Mouse (Mus musculus) monocyte, adult 2 months (primary cell): ENCODE data around the gene Zdhhc7.

Experiments used
- DNase-seq, 2 experiments: peaks; one replicate each; pipeline ENCODE4 v3.0.0; 2022; ENCODE audit warnings: low spot score in 2 of 2, low read depth in 1 of 2

Gene Zdhhc7

DNA sequence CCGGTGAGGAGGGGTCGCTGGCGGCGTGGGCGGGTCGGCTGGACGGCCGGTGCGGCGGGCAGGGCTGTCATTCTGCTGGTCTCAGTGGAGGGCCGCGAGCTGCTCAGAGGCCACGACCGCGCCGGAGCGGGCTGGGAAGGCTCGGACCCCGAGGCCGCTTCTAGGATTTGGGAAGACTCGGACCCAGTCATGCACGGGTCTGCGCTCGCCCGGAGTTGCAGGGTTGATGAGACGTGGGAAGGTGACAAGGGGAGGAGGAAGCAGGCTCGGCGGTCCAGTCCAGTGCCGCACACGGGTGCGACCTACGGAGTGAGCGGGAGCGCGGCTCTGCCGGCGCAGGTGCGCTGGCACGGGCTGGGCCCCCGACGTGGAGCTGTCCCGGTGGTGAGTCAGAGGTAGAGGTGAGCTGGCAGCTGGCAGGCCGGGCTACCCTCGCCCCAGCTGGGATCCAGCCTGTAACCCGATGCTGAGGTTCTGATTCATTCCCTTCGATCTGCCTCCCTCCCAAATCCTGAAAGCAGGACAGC is 13.1 kb upstream of the Zdhhc7 start:
- DNase-seq, result peak in 1 of 2 experiments; percentile 12

DNA sequence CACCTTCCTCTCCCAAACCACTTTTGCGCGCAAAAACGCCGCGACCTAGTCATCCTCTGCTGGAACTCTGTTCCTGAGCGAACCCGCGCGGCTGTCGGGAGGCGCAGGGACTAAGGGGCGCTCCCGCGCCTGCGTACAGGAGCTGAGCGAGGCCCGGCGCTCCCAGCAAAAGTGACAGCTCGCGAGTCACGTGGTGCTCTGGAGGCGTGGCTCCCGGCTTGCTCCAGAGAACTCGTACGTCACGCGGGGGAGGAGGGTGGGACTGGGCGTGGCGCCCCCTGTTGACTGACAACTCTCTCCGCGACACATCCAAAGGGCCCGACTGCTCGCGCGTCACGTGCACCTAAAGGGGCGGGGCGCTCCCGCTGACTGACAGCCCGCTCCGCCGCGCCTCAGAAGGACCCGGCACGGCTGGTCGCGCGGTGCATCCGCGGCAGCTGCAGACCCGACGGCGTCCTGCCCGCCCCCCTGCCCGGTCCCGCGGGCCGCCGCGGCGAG is 12.5 kb upstream of the Zdhhc7 start, which contains the start of gene 6430548M08Rik:
Gene 6430548M08Rik, plus strand, starts transcription at position 395 of the 498 bp plus-strand sequence.
- peak; percentile 98 to 100 for DNase-seq

GRCm38 (mm10) chr8:120113306-120113705 is 12.0 kb upstream of the Zdhhc7 start:
- no peak for DNase-seq

- DNase-seq, result peak in 1 of 2 experiments; percentile 65
Observed at GRCm38 (mm10) chr8:120112535-120112934, 11.3 kb upstream of the Zdhhc7 start.

GRCm38 (mm10) chr8:120111382-120111781 is 10.1 kb upstream of the Zdhhc7 start:
- no peak for DNase-seq

- no peak for DNase-seq
Observed at GRCm38 (mm10) chr8:120110966-120111365, 9.7 kb upstream of the Zdhhc7 start.

DNA sequence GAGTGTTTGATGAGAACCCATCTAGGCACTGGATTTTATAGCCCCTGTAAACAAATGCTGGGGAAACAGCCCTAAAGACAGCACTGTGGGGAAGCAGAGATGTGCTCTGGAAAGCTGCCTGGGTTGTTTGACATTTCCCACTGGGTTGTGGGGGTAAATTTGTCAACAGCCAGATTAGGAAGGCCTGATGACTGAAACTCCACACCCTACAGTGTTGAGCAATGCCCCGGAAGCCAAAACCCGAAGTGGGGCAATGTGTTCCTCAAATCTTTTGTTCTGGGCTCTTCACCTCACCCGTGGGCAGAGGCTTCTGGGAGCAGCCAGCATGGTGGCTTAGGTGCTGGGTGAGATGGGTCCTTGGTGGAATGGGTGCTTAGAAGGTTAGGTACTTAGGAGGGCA is 7.9 kb upstream of the Zdhhc7 start:
- peak; percentile 80 to 87 for DNase-seq

DNA sequence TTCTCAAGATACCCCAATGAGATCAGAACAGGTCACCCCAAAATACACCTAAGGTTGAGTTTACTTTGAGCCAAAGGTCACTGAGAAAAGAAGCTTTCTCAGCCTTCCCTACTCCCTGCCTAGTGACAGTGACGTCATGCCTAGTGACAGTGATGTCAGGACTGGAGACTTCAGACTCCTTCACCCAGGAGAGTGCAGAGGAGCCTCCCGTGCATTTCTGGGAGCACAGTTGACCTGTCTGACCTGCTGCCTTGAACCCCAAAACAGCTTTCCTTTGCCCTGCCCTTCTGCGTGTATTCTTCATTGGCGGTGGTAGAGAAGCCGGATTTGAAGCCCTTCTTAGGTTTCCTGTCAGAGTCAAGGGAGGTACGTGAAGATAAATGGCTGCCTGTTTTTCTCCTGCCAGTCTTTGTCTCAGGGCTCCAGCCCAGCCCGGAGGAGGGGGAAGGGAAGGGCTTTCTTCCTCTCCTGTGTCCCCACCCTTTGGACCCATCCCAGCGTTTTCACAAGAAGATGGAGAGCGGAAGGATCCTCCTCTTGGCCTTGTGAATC is 3.5 kb upstream of the Zdhhc7 start:
- DNase-seq, result no peak

- no peak for DNase-seq
Observed at GRCm38 (mm10) chr8:120103916-120104315, 2.6 kb upstream of the Zdhhc7 start.

DNA sequence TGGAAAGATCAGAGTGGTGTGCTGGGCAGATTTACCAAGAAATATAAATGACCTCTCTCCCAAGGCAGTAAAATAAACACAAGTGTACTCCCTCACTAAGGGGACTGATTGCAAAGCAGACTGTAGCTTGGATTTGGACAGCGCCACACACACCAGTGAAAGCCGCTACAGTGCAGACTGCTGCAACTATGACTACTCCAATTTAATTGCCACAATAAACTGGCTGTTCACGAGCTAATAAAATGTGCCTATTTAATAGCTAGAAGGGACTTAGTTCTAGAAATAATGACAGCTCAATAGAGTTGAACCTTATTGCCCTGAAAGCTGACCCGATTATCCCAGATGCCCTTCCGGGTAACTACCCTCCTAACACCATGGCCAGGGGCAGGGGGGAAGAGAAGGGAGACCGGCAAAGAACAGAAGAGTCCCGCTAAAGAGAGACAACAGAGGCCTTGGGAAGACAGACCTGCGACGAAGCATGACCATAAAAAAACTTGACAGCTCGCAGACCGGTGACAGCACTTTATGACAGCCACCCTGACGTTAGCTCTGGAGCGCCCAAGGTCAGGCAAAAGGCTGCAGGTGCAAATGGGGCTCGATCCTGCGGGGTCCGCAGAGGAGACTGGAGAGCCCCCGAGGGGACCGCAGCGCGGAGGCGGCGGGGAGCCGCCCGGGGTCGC is 754 bp downstream of the Zdhhc7 start:
- DNase-seq, result no peak

DNA sequence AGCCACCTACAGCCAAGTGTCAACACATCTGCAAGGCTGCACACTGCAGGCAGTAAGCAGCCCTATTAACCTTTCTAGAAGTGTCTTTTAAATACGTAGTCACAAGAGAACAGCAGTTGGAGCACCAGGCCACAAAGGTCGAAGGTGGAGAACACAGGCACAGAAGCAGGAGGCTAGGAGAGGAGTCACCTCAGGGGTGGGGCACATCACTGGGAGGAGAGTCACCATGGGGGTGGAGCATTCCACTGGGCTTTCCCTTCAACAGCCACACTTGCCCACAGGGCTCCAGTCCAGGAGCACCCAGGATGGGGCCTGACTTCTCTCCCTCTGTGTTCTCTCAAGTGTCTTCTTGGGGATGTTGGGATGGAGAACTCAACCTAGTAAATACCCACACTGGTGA is 4.8 kb downstream of the Zdhhc7 start:
- no peak for DNase-seq

DNA sequence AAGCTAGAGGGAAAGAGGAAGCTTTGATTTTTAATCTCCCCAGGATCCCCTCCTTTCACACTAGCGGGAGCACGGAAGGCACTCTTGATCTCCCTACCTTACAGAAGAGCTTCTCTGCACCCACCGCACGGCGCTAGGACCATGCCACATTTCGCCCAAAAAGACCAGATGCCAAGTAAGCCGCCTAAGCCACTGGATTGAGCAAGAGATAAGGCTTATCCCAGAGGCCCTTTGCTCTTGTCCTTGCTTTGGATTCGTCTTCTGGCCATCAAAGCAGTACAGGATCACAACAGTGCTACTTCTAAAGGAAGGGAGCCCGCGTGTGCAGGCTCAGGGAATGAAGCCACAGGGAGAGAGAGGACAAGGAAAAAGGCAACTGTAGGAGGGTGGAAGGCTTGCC is 6.5 kb downstream of the Zdhhc7 start:
- no peak for DNase-seq

DNA sequence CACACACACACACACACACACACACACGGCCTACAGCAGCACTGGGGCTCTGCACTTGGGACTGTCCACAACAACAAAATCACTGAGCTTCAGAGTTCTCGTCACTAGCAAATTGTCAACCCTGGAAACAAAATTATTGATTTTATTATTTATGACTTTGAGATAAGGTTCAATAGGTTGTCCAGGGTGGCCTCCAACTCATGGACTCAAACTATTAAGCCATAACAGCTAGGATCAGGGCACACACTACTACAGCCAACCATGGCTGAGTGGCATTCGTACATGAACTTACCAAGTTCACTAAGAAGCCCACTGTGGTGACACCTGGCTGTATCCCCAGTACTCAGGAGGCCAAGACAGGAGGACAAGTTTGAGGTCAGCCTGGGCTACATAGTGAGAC is 8.2 kb downstream of the Zdhhc7 start:
- no peak for DNase-seq

GRCm38 (mm10) chr8:120091032-120091431 is 10.2 kb downstream of the Zdhhc7 start:
- no peak for DNase-seq

DNA sequence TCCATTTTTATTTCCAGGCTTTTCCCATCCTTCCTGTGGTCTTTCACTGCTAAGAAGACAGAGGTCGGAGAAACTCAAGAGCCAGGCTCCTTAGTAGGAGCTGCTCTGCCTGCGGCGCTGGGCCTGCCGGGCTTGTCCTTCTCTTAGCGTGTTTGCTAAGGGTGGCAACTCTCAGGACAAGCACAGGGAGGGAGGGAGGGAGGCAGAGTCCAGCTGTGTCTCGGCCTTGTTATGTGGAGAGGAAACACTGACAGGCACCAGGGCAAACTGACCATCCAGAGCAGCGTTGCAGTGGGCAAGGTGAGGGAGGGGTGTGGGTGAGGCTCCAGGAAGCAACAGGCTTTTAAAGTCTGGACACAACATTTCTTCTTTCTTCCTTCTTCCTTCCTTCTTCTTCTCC is 11.8 kb downstream of the Zdhhc7 start:
- no peak for DNase-seq

- DNase-seq, result no peak
Observed at GRCm38 (mm10) chr8:120084783-120085182, 16.5 kb downstream of the Zdhhc7 start.

DNA sequence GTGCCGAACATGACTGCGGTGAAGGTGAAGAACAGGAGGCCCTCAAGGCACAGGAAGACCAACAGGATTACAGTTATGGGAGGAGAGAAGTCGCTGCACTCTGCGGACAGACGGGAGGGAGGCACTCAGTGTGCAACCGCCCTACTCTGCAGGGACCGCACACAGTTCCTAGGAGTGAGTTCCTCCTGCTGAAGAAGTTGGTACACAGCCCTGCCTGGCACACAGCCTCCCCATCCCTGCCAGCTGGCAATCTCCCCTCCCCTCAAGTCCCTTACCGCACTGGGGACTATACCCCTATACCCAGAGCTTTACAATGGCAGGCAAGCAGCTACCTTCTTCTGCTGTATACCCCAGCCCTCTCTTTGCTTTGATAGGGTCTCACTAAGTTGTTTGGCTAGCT is 18.0 kb downstream of the Zdhhc7 start:
- no peak for DNase-seq

- no peak for DNase-seq
Observed at GRCm38 (mm10) chr8:120079361-120079760, 21.9 kb downstream of the Zdhhc7 start.

GRCm38 (mm10) chr8:120078080-120078479 is 23.2 kb downstream of the Zdhhc7 start:
- peak in 1 of 2 experiments; percentile 52 for DNase-seq

- no peak for DNase-seq
Observed at GRCm38 (mm10) chr8:120075347-120075746, 25.9 kb downstream of the Zdhhc7 start.

- DNase-seq, result no peak
Observed at GRCm38 (mm10) chr8:120074516-120074915, 26.8 kb downstream of the Zdhhc7 start.

GRCm38 (mm10) chr8:120072827-120073226 is 28.5 kb downstream of the Zdhhc7 start:
- DNase-seq, result no peak

DNA sequence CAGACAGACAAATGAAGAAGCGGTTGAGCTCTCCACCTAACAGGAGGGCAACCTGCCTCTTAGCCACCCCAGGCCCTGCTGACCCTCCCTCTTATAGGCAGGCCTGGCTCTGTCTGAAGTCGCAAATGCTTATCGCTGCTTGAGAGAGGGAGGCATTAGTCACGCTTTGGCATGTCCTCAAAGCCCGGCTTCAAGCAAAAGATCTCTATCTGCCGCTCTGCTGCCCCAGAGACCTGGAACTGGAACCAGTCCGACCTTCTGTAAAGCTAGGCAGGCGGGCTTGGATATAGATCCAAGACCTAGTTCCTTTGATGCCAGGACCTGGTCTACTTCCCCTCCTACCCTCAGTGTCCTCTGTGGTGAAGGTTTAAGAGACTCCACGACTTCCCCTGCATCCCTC is 29.0 kb downstream of the Zdhhc7 start:
- no peak for DNase-seq
